Mouse (Mus musculus): ENCODE measurements at regions not wholly inside any gene's neighbourhood (a gene's known extent, or its start where the extent isn't known, plus 50 kb on each side); places are given as distances from the start of the nearest gene placed in this dataset.

DNA sequence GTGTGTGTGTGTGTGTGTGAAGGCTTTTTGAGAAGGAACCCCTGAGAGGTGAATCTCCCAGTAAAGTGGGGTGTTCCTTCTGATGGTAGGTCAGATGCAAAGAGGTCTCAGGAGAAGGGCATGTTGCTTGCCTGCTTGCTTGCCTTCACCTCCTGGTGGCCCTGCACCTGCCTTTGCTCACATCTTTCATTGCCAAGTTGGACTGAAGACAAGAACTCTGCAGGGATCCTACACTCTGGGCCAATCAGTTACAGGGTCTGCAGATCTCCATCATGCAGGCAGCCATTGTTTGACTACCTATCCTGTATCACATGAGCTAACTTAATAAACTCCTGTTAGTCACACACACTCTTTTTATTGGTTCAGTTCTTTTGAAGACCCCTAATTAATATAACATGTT lies 148.4 kb downstream of the Sox11 start:
- H3K9me3 ChIP-seq (ENCODE audit: low read length) = no peaks in the 10 kb centered on the region
- H3K4me3 ChIP-seq (replicated peaks; ENCODE audit: low read length) = no peak overlapping the region
- H3K36me3 ChIP-seq (ENCODE audit: insufficient read depth, low read length) = no peaks in the 10 kb centered on the region
- H3K4me1 ChIP-seq (replicated peaks; ENCODE audit: low read depth, low read length) = peaks cover 7% of the 10 kb centered on the region
- no peaks in the 10 kb centered on the region for H3K27me3 ChIP-seq (ENCODE audit: insufficient read depth, low read length)
- no peak for TF ChIP-seq CTCF (conservative IDR thresholded peaks at IDR 0.05; ENCODE audit: low read length)
- TF ChIP-seq NANOG (IDR thresholded peaks at IDR 0.05; ENCODE audit: borderline replicate concordance, low read length) = no peak
- no peak for TF ChIP-seq POU5F1 (IDR thresholded peaks at IDR 0.05; ENCODE audit: borderline replicate concordance, low read length)

DNA sequence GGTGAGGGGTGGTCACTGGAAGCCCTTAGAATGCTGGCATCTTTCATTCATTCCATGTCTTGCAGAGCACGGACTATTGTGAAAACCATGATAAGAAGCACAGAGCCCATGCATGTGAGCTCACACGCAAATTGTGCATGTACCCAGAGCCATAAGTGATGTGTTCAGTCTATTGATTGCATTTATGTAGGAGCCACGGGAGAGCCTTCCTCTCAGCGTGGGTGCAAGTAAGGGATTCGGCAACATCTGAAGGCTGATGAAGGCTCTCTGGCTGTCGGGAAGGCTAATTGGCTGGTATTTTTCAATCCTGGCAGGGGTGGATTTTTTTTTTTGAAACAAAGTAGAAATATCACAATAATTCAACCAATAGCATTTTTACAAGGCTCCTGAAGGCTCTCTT lies 150.5 kb downstream of the Sox11 start:
- TF ChIP-seq NANOG (IDR thresholded peaks at IDR 0.05; ENCODE audit: borderline replicate concordance, low read length) (no peak), CTCF (conservative IDR thresholded peaks at IDR 0.05; ENCODE audit: low read length) (no peak), POU5F1 (IDR thresholded peaks at IDR 0.05; ENCODE audit: borderline replicate concordance, low read length) (no peak)
- Histone ChIP-seq H3K9me3 (ENCODE audit: low read length) (no peaks in the 10 kb centered on the region), H3K4me1 (replicated peaks; ENCODE audit: low read depth, low read length) (peaks cover 7% of the 10 kb centered on the region), H3K36me3 (ENCODE audit: insufficient read depth, low read length) (no peaks in the 10 kb centered on the region), H3K4me3 (replicated peaks; ENCODE audit: low read length) (no peak overlapping the region), H3K27me3 (ENCODE audit: insufficient read depth, low read length) (no peaks in the 10 kb centered on the region)

DNA sequence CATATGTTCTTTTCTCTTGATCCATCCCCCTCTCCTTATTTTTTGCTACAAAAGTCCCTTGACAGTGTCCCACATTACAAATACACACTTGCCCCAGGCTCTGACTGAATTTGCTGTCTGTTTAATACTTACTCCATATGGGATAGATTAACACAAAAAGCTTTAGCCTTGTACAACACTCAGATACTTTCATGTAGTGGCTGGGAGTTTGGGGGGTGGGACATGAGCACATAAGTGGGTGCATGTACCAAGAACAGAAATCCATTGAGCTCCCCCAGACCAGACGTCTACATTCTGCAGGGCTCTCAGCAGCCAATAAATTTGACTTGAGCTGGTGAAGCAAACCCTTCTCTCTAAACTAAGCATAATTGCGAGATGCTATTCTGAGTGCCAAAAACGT lies 154.9 kb downstream of the Sox11 start:
- no peaks in the 10 kb centered on the region for H3K27me3 ChIP-seq (ENCODE audit: insufficient read depth, low read length)
- peaks cover 11% of the 10 kb centered on the region for H3K4me1 ChIP-seq (replicated peaks; ENCODE audit: low read depth, low read length)
- H3K9me3 ChIP-seq (ENCODE audit: low read length) = no peaks in the 10 kb centered on the region
- H3K36me3 ChIP-seq (ENCODE audit: insufficient read depth, low read length) = no peaks in the 10 kb centered on the region
- no peak for TF ChIP-seq CTCF (conservative IDR thresholded peaks at IDR 0.05; ENCODE audit: low read length)
- TF ChIP-seq NANOG (IDR thresholded peaks at IDR 0.05; ENCODE audit: borderline replicate concordance, low read length) = no peak
- TF ChIP-seq POU5F1 (IDR thresholded peaks at IDR 0.05; ENCODE audit: borderline replicate concordance, low read length) = no peak
- H3K4me3 ChIP-seq (replicated peaks; ENCODE audit: low read length) = no peak overlapping the region

DNA sequence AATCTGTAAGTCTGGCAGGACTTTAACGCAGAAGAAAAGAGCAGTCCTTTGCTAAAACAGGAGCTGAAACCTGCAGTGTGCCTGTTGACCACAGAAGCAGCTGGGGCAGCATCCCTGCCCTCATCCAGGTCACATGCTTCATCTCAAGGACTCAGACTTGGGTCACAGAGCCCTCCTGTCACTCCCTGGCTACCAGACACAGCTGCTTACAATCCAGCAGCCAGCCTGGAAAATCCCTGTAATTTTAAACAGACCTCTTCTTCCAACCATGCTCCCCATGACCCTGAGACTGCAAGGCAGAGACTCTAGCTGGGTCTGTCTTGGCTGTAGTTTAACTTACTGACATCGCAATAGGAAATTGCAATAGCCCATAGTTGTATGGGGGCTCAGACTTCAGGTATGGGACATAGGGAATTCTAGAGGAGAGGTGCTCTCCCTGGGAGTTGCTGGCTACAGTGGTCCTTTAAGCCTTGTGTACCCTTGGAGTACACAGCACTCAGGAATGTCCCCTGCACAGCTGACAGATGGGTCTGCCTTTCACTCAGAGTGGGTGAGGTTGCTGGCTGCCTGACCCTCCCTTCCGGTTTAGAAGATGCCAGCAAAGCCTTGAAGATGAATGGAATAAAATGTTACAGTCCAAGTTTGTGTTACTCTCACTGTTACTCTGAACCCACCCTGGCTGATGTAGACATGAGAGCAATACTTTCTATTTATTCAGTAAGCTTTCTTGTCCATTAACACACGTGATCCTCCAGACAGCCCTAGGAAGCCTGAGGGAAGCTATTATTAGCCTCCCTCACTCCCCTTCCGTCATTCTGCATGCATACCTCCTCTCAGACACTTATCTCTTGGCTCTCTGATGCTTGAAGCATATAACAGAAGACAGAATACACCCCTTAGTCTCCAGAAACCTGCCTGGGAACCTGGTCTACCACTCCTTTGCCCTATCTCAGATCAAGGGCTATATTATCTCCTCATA lies 159.7 kb downstream of the Sox11 start:
- H3K4me1 ChIP-seq (replicated peaks; ENCODE audit: low read depth, low read length) = peaks cover 5% of the 10 kb centered on the region
- H3K36me3 ChIP-seq (ENCODE audit: insufficient read depth, low read length) = no peaks in the 10 kb centered on the region
- no peaks in the 10 kb centered on the region for H3K27me3 ChIP-seq (ENCODE audit: insufficient read depth, low read length)
- no peaks in the 10 kb centered on the region for H3K9me3 ChIP-seq (ENCODE audit: low read length)
- TF ChIP-seq POU5F1 (IDR thresholded peaks at IDR 0.05; ENCODE audit: borderline replicate concordance, low read length) (no peak), NANOG (IDR thresholded peaks at IDR 0.05; ENCODE audit: borderline replicate concordance, low read length) (no peak), CTCF (conservative IDR thresholded peaks at IDR 0.05; ENCODE audit: low read length) (no peak)
- no peak overlapping the region for H3K4me3 ChIP-seq (replicated peaks; ENCODE audit: low read length)

DNA sequence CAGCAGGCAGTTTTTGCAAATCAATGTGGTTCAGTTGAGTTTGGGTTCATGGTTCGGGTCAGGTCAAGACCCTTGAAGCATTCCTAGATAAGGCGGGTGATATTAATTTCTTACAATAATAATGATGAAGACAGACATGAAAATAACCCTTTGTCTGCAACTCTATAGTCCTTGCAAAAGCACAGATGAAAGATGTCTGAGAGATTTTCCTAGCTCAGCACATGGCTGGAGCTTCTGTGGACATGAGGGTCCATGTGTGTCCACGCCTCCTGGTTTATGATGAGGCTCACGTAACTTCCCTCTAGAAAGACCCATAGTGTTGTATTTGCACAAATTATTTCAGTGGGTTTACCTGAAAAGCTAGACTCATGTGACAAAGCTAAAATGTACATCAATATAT lies 168.8 kb downstream of the Sox11 start:
- Histone ChIP-seq H3K9me3 (ENCODE audit: low read length) (no peaks in the 10 kb centered on the region), H3K36me3 (ENCODE audit: insufficient read depth, low read length) (no peaks in the 10 kb centered on the region), H3K4me3 (replicated peaks; ENCODE audit: low read length) (no peak overlapping the region), H3K4me1 (replicated peaks; ENCODE audit: low read depth, low read length) (no peaks in the 10 kb centered on the region), H3K27me3 (ENCODE audit: insufficient read depth, low read length) (no peaks in the 10 kb centered on the region)
- TF ChIP-seq CTCF (conservative IDR thresholded peaks at IDR 0.05; ENCODE audit: low read length) (no peak), NANOG (IDR thresholded peaks at IDR 0.05; ENCODE audit: borderline replicate concordance, low read length) (no peak), POU5F1 (IDR thresholded peaks at IDR 0.05; ENCODE audit: borderline replicate concordance, low read length) (no peak)

DNA sequence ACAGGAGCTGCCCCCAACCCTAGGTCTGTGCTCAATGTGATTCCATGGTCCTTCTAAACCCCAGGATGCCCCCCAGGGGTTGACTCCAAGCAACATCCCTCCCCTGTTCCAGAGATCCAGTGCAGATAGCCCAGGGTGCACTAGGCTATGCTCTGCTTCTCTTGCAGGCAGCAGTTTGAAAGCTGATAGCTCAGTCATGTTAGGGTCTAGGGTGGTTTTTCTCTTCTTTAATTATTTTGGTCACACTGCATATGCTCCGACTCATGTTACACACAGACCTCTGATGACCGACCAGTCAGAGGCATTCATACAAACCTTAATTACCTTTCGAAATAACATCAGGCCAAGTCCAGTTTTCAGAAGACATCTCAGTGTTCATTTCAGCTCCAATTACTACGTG lies 169.2 kb downstream of the Sox11 start:
- Histone ChIP-seq H3K4me3 (replicated peaks; ENCODE audit: low read length) (no peak overlapping the region), H3K9me3 (ENCODE audit: low read length) (no peaks in the 10 kb centered on the region), H3K27me3 (ENCODE audit: insufficient read depth, low read length) (no peaks in the 10 kb centered on the region), H3K4me1 (replicated peaks; ENCODE audit: low read depth, low read length) (no peaks in the 10 kb centered on the region), H3K36me3 (ENCODE audit: insufficient read depth, low read length) (no peaks in the 10 kb centered on the region)
- no peak for TF ChIP-seq CTCF (conservative IDR thresholded peaks at IDR 0.05; ENCODE audit: low read length)
- TF ChIP-seq POU5F1 (IDR thresholded peaks at IDR 0.05; ENCODE audit: borderline replicate concordance, low read length) = no peak
- TF ChIP-seq NANOG (IDR thresholded peaks at IDR 0.05; ENCODE audit: borderline replicate concordance, low read length) = no peak

DNA sequence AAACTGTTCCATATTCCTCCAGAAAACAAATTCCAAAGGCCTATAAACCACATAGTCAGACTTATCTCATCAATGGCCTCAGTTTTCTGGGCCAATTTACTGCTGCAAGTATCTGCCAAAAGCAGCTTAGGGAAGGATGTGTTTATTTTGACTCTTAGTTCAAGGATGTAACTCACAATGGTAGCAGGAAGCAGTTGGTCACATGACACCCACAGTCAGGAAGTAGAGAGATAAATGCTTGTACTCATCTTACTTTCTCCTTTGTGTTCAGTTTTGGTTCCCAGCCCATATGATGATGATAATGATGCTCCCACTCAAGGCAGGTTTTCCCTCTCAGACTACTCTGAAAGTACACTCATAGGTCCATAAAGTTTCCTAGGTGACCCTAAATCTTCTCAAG lies 170.8 kb downstream of the Sox11 start:
- Histone ChIP-seq H3K4me1 (replicated peaks; ENCODE audit: low read depth, low read length) (no peaks in the 10 kb centered on the region), H3K9me3 (ENCODE audit: low read length) (no peaks in the 10 kb centered on the region), H3K4me3 (replicated peaks; ENCODE audit: low read length) (no peak overlapping the region), H3K36me3 (ENCODE audit: insufficient read depth, low read length) (no peaks in the 10 kb centered on the region), H3K27me3 (ENCODE audit: insufficient read depth, low read length) (no peaks in the 10 kb centered on the region)
- TF ChIP-seq CTCF (conservative IDR thresholded peaks at IDR 0.05; ENCODE audit: low read length) (no peak), NANOG (IDR thresholded peaks at IDR 0.05; ENCODE audit: borderline replicate concordance, low read length) (no peak), POU5F1 (IDR thresholded peaks at IDR 0.05; ENCODE audit: borderline replicate concordance, low read length) (no peak)

DNA sequence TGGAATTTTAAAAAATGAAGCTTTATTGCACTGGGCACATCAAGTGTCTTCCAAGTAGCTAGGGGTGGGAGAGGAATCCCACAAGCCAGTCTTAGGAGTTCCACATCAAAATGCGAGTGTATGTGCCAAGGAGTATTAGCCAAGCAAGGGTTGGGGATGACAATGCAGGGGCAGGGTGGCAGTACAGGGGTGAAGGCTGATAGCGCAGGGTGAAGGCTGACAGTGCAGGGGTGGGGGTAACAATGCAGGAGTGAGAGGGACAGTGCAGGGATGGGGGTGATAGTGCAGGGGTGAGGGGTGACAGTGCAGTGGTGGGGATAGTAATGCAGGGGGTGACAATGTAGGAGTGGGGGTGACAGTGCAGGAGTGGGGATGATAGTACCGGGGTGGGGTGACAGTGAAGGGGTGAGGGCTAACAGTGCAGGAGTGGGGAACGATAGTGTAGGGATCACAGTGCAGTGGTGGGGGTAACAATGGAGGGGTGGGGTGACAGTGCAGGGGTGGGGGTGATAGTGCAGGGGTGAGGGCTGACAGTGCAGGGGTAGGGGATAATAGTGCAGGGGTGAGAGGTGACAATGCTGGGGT lies 177.4 kb downstream of the Sox11 start:
- Histone ChIP-seq H3K27me3 (ENCODE audit: insufficient read depth, low read length) (no peaks in the 10 kb centered on the region), H3K36me3 (ENCODE audit: insufficient read depth, low read length) (no peaks in the 10 kb centered on the region), H3K4me3 (replicated peaks; ENCODE audit: low read length) (no peak overlapping the region), H3K4me1 (replicated peaks; ENCODE audit: low read depth, low read length) (no peaks in the 10 kb centered on the region), H3K9me3 (ENCODE audit: low read length) (no peaks in the 10 kb centered on the region)
- TF ChIP-seq CTCF (conservative IDR thresholded peaks at IDR 0.05; ENCODE audit: low read length) (no peak), NANOG (IDR thresholded peaks at IDR 0.05; ENCODE audit: borderline replicate concordance, low read length) (no peak), POU5F1 (IDR thresholded peaks at IDR 0.05; ENCODE audit: borderline replicate concordance, low read length) (no peak)

Data from E14TG2a.4 (cell line).